Mouse (Mus musculus) frontal cortex, postnatal 10 days (tissue): Measurements from ENCODE around the gene Serpinc1.

Experiments
- DNase-seq, 2 experiments: peaks; one replicate each; pipeline ENCODE4 v3.0.0; 2022; ENCODE audit warnings: low spot score in 2 of 2, mixed read lengths in 1 of 2

Gene Serpinc1

DNA sequence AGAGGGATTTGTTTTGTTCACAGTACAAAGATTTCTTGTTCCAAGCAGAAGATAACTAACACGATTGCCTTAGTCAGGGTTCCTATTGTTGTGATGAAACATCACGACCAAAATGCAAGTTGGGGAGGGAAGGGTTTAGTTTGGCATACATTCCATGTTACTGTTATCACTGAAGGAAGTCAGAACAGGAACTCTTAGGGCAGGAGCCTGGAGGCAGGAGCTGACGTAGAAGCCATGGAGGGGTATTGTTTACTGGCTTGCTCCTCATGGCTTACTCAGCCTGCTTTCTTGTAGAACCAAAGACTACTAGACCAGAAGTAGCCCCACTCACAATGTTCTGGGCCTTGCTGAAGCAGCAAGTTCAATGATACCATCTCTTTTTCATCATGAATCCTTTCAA is 68.6 kb downstream of the Serpinc1 start:
- DNase-seq = no peak
